Mouse (Mus musculus) kidney, embryonic 15.5 days (tissue): ENCODE data around the gene Ptf1a. TPM values are rescaled to one million over a fixed set of nuclear protein-coding genes. Genes with fewer than 3 reads are reported as not detected.

Experiments used
- ATAC-seq: fragments of 200-750 bp; cut with Nextera tagmentation; replicated peaks from 2 replicates; pipeline ENCODE4 v1.8.0; 2017; ENCODE audit warnings: moderate TSS enrichment; ENCODE audit not compliant: low FRiP score
- H3K27ac ChIP-seq: fragments of 300-500 bp; sonication (generic); 2 replicates; pipeline ENCODE4 v1.5.1; 2015; ENCODE audit warnings: mild to moderate bottlenecking, inconsistent platforms
- H3K27me3 ChIP-seq: fragments of 300-500 bp; sonication (generic); 2 replicates; pipeline ENCODE4 v1.6.1; 2015; ENCODE audit warnings: inconsistent platforms
- H3K36me3 ChIP-seq: fragments of 300-500 bp; sonication (generic); 2 replicates; pipeline ENCODE4 v1.6.1; 2015; ENCODE audit warnings: inconsistent platforms
- H3K4me1 ChIP-seq: fragments of 300-500 bp; sonication (generic); 2 replicates; pipeline ENCODE4 v1.6.1; 2015; ENCODE audit warnings: inconsistent platforms
- H3K4me2 ChIP-seq: fragments of 300-500 bp; sonication (generic); 2 replicates; pipeline ENCODE4 v1.6.1; 2015; ENCODE audit warnings: moderate library complexity, mild to moderate bottlenecking, inconsistent platforms
- H3K4me3 ChIP-seq: fragments of 300-500 bp; sonication (generic); replicated peaks from 2 replicates; pipeline ENCODE4 v1.5.1; 2015; ENCODE audit warnings: mild to moderate bottlenecking, inconsistent platforms
- H3K9ac ChIP-seq: fragments of 300-500 bp; sonication (generic); 2 replicates; pipeline ENCODE4 v1.6.1; 2015; ENCODE audit warnings: mild to moderate bottlenecking, inconsistent platforms
- H3K9me3 ChIP-seq: fragments of 300-500 bp; sonication (generic); replicated peaks from 2 replicates; pipeline ENCODE4 v1.6.1; 2016; ENCODE audit warnings: inconsistent platforms
- WGBS: fragments of 180-500 bp; shearing (Covaris S2); methylation state at CpG from one replicate; pipeline ENCODE4 v1.1.7; 2015; ENCODE audit warnings: mixed read lengths; 5-methylcytosine and 5-hydroxymethylcytosine counted together
- polyA plus RNA-seq: library from polyadenylated mRNA; unstranded; fragments of >200 nt; fragmentation: Nextera tagmentation; extraction: Ambion mirVana; gene quantifications from 2 replicates; pipeline ENCODE4 v1.2.1, GENCODE M21; 2015

The Ptf1a gene
- polyA plus RNA-seq: 0.13 TPM in 1 of 2 replicates, not detected in the other

DNA sequence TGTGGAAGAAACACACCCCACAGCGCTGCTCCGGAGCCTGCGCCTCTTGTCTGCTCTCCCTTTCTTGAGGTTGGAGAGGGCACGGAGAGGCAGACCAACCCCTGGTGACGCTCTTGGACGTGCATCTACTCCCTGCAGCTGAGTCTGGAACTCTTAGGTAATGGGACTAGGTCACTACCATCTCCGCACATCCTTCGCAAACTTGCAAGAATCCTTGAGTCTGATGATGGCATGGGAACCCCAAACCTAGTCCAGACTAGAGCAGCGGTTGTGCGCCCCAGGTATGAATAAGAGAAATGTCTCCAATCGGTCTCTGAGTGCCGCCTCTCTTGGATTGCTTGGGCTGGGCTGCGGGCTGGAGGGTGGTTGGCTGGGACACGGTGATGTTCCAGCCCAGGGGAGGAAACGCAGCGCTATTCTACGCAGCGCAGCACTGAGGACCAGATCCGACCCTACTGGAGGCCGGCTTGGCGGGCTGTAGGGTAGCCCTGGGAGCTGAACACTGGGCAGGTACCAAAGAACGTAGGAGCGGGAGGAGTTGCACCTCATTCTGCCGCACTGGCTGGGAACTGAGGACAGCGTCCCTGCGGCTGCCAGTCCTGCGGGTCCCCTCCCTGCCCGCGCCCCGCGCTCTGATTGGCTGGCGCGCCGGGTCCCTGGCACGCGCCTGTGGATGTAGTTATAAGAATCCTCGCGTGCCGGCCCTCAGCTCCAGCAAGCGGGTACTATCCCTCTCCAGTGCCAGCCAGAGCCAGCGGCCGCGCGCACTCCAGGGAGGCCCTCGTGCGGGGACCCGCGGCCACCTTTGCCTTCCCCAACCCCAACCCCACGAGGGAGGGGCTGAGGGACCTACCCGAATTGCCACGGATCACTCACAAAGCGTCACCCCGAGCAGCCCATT is at the start of gene Ptf1a:
Gene Ptf1a, plus strand, starts transcription at position 733 of the 901 bp plus-strand sequence.
- H3K9me3 ChIP-seq: no peaks in the 10 kb centered on the region
- no peaks in the 10 kb centered on the region for H3K36me3 ChIP-seq
- peak within 1 kb of the TSS; percentile 55 for H3K4me2 ChIP-seq
- WGBS: under 1% methylated on average over 52 of the region's 53 CpGs
- ATAC-seq: peak; percentile 41; the same call in 1 of the 2 replicates
- no peak within 1 kb of the TSS for H3K27ac ChIP-seq
- H3K9ac ChIP-seq: no peak within 1 kb of the TSS
- H3K27me3 ChIP-seq: peaks cover 96% of the 10 kb centered on the region
- H3K4me3 ChIP-seq: peak within 1 kb of the TSS; percentile 34
- peaks cover 24% of the 10 kb centered on the region for H3K4me1 ChIP-seq

DNA sequence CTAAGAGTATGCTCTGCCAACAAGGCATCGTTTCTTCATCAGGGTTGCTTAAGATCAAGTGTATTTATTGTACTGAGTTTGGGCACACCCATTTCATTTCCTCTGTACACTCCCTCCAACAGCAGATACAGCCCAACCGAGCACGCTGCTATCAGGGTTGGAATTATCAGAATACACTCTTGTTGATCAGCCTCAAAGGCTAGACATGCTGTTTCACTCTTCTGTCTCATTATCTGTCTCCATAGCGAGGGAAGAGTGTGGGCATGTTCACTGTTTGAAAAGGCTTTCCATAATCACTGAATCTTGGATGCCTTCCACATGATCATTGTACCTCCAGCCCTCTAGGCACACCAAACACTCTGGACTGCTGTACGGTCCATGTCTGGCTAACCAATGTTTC is 40.1 kb upstream of the Ptf1a start:
- no peaks in the 10 kb centered on the region for H3K9me3 ChIP-seq
- peaks cover 14% of the 10 kb centered on the region for H3K4me1 ChIP-seq
- no peak overlapping the region for H3K4me3 ChIP-seq
- H3K27ac ChIP-seq: peak overlapping the region; percentile 80
- no peak overlapping the region for H3K9ac ChIP-seq
- ATAC-seq: no peak
- WGBS: 75% methylated on average over 5 of the region's 5 CpGs
- no peaks in the 10 kb centered on the region for H3K27me3 ChIP-seq
- H3K4me2 ChIP-seq: no peak overlapping the region
- H3K36me3 ChIP-seq: no peaks in the 10 kb centered on the region

DNA sequence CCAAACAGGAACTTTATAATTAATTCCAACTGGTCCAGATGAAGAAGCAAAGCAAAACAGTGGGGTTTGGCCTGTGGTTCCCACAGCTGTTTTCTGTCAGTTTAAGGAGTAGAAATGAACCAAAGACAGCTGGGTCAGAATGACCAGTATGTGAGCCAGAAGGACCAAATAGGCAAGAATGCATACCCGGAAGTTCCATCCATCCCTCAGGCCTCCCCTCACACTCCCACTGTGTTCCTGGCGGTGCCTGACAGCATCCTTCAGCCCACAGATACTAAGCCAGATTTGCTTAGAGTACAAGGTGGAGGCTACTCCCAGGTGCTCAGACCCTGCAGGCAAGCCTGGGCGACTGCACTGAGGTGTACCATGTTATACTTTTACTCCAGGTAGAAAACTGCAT is 38.9 kb upstream of the Ptf1a start:
- H3K4me3 ChIP-seq: no peak overlapping the region
- H3K36me3 ChIP-seq: no peaks in the 10 kb centered on the region
- H3K4me2 ChIP-seq: no peak overlapping the region
- H3K9ac ChIP-seq: no peak overlapping the region
- H3K27ac ChIP-seq: peak overlapping the region; percentile 20
- H3K9me3 ChIP-seq: no peaks in the 10 kb centered on the region
- peaks cover 14% of the 10 kb centered on the region for H3K4me1 ChIP-seq
- H3K27me3 ChIP-seq: no peaks in the 10 kb centered on the region
- ATAC-seq: peak; percentile 84
- 34% methylated on average over 3 of the region's 3 CpGs for WGBS

DNA sequence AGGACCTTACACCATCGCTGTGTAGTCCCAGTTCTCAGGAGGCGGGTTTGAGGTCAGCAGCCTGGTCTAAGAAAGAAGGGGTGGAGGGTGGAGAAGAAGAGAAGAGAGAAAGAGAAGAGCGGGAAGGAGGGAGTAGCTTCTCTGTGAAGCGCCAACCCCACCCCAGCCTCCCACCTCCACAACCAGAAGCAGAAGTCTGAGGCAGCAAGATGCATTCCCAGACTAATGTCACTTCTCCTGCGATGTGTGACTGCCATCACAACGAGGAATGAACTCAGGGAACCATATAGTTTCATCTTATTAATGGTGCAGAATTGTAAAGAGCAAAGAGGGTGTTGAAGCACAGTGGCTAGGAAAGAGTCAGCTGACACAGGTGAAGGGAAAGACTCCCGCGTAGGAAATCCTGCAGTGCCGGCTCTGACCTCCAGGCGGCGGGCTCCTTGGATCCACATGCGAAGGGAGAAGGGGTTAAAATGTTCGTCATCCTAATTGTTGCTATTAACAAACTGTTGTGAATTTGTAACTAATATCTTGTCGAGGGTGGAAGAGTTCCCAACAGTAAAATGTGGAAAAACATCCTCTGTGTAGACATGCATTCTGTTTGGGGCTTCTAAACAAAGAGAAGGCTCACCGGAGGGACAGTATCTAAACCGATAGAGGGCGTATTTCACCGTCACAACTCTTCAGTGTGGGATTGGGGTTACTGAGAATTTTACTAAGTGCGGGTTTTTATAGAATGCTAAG is 31.1 kb upstream of the Ptf1a start:
- WGBS: 21% methylated on average over 19 of the region's 19 CpGs
- peaks cover 9% of the 10 kb centered on the region; the same call in 1 of the 2 replicates for H3K27me3 ChIP-seq
- H3K9ac ChIP-seq: no peak overlapping the region
- peak; percentile 22; the same call in 1 of the 2 replicates for ATAC-seq
- no peaks in the 10 kb centered on the region for H3K36me3 ChIP-seq
- no peaks in the 10 kb centered on the region for H3K9me3 ChIP-seq
- H3K4me2 ChIP-seq: peak overlapping the region; percentile 50
- H3K4me1 ChIP-seq: peaks cover 8% of the 10 kb centered on the region; the same call in 1 of the 2 replicates
- peak overlapping the region; percentile 31 for H3K4me3 ChIP-seq
- no peak overlapping the region for H3K27ac ChIP-seq

DNA sequence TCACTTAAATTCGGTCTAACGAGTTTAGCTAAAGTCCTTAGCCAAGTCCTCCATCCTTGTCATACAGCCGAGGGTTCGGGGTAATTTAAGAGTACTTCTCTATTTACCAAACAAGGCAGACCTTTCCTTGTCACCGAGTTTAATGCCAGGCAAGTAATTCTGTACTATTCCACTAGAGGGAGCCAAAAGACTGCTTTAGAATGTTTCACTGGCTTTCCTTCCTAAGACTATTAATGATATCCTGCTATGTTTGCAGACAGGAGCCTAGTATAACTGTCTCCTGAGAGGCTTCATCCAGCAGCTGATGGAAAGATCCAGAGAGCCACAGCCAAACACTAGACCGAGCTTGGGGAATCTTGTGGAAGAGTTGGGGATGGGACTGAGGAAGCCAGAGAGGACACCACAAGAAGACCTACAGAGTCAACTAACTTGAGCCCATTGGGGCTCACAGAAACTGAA is 30.4 kb upstream of the Ptf1a start:
- H3K4me3 ChIP-seq: peak overlapping the region; percentile 31
- no peaks in the 10 kb centered on the region for H3K36me3 ChIP-seq
- peak overlapping the region; percentile 50 for H3K4me2 ChIP-seq
- no peaks in the 10 kb centered on the region for H3K9me3 ChIP-seq
- WGBS: 1% methylated on average over 6 of the region's 6 CpGs
- no peak overlapping the region for H3K9ac ChIP-seq
- H3K27ac ChIP-seq: no peak overlapping the region
- H3K4me1 ChIP-seq: peaks cover 8% of the 10 kb centered on the region; the same call in 1 of the 2 replicates
- peaks cover 14% of the 10 kb centered on the region; the same call in 1 of the 2 replicates for H3K27me3 ChIP-seq
- ATAC-seq: 0 out of 2 replicates have a peak, but pooled peaks have one; percentile 58

DNA sequence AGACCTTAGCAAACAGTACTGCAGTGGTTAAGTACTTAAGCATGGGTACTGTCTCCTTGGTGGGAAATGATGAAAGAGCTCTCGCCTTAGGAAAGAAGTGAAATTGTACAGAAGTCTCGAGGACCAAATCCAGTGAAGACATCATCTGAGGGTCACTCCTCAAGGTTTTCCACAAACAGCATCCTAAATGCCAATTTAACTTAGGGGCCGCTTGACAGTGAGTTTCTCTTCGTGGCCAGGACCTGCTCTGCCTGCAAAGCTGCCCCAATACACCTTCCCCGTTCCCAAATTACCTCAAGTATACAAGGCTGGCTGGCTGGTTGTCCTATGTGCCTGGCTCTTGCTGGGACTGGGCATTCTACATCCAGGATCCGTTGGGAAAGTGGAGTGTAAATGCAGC is 29.4 kb upstream of the Ptf1a start:
- Histone ChIP-seq H3K4me2 (no peak overlapping the region), H3K4me1 (peaks cover 8% of the 10 kb centered on the region; the same call in 1 of the 2 replicates), H3K27ac (no peak overlapping the region), H3K9ac (no peak overlapping the region), H3K9me3 (no peaks in the 10 kb centered on the region), H3K4me3 (no peak overlapping the region), H3K27me3 (peaks cover 18% of the 10 kb centered on the region; the same call in 1 of the 2 replicates), H3K36me3 (no peaks in the 10 kb centered on the region)
- ATAC-seq: no peak
- 72% methylated on average over 6 of the region's 6 CpGs for WGBS

DNA sequence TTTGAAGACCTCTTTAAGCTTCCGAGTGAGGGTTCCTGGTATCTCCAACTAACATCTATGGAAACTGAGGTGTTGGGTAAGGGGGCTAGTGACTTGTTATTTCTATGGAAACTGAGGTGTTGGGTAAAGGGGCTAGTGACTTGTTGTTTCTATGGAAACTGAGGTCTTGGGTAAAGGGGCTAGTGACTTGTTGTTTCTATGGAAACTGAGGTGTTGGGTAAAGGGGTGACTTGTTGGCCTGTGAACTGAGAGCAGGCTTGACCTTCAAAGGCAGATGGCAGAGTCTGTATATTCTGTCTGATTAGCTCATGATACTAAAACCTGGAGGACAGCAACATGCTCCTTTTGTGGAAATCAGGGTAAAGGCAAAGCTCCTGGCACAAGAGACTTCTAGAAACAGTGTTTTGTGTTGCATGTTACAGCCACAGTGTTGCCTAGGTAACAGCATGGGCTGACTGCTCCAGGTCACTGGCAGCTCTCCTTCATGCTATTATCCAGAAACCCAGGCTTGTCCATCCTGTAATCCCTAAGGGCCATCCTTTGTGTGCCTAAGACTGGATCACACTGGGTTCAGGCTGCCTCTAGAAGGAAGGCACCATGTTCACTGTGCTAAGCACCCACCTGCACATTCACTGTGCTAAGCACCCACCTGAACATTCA is 25.6 kb upstream of the Ptf1a start:
- Histone ChIP-seq H3K27me3 (peaks cover 54% of the 10 kb centered on the region), H3K4me2 (no peak overlapping the region), H3K36me3 (no peaks in the 10 kb centered on the region), H3K4me1 (peaks cover 2% of the 10 kb centered on the region; the same call in 1 of the 2 replicates), H3K9me3 (no peaks in the 10 kb centered on the region), H3K4me3 (no peak overlapping the region), H3K27ac (no peak overlapping the region), H3K9ac (no peak overlapping the region)
- ATAC-seq: no peak
- 62% methylated on average over 1 of the region's 1 CpGs for WGBS

DNA sequence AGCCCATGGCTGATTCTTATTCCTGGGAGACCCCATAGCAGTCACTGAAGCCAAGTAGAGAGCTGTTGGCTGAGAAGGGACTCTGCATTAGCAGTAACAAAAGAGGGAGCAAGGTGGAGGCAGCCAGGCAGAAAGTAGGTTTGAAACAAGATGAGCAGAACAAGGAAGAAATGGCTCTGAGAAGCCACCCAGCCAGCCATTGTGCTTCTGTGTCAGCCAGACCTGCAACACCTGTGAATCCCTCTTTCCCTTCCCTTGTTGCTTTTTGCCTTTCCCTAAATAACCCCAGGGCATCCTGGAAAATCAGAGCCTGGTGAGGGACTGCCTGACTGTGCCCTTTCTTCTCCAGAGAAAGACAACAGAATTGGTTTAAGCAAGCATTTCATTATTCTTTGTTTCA is 23.2 kb upstream of the Ptf1a start:
- Histone ChIP-seq H3K4me2 (no peak overlapping the region), H3K27ac (no peak overlapping the region), H3K36me3 (no peaks in the 10 kb centered on the region), H3K9me3 (no peaks in the 10 kb centered on the region), H3K4me3 (no peak overlapping the region), H3K27me3 (peaks cover 65% of the 10 kb centered on the region), H3K9ac (no peak overlapping the region), H3K4me1 (no peaks in the 10 kb centered on the region)
- ATAC-seq: no peak

DNA sequence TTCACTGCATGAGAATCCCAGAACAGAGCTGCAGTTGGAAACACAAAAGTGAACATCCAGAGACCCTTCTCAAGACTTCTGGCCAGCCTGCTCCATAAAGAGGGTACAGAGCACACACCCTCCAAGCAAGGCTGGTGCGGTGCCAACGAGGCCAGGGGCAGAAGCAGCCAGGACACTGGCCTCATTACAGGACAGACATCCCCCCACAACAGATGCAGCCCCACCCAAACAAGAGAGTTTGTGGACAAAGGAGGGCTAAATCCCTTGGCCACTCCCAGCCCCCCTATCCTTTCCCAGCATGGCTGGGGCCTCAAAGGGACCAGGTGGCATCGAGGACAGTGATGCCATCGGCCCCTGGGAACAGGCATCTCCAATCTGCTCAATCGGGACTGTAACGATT is 22.4 kb upstream of the Ptf1a start:
- Histone ChIP-seq H3K4me2 (no peak overlapping the region), H3K27ac (no peak overlapping the region), H3K36me3 (no peaks in the 10 kb centered on the region), H3K9ac (no peak overlapping the region), H3K4me3 (no peak overlapping the region), H3K9me3 (no peaks in the 10 kb centered on the region), H3K27me3 (peaks cover 71% of the 10 kb centered on the region), H3K4me1 (no peaks in the 10 kb centered on the region)
- 75% methylated on average over 6 of the region's 6 CpGs for WGBS
- no peak for ATAC-seq

DNA sequence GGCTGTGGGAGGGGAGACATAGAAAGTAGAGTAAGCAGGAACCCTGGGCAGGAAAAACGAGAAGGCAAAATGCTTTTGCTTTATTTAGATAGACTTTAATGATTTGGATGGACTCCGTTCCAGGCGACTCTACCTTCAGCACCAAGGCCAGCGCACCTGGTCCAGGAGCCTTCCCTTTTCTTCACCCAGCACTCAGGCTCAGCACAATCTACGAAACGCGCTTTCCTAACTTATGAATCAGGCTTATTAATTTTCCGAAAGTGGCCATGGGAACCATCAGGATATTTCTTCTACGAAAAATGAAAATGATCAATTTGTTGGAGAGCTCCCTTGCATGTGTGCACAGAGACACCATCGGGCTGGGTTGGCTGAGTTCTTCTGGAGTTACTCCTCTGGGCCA is 16.4 kb upstream of the Ptf1a start:
- no peak; the same call in 1 of the 2 replicates for ATAC-seq
- H3K27me3 ChIP-seq: peaks cover 92% of the 10 kb centered on the region
- H3K27ac ChIP-seq: no peak overlapping the region

DNA sequence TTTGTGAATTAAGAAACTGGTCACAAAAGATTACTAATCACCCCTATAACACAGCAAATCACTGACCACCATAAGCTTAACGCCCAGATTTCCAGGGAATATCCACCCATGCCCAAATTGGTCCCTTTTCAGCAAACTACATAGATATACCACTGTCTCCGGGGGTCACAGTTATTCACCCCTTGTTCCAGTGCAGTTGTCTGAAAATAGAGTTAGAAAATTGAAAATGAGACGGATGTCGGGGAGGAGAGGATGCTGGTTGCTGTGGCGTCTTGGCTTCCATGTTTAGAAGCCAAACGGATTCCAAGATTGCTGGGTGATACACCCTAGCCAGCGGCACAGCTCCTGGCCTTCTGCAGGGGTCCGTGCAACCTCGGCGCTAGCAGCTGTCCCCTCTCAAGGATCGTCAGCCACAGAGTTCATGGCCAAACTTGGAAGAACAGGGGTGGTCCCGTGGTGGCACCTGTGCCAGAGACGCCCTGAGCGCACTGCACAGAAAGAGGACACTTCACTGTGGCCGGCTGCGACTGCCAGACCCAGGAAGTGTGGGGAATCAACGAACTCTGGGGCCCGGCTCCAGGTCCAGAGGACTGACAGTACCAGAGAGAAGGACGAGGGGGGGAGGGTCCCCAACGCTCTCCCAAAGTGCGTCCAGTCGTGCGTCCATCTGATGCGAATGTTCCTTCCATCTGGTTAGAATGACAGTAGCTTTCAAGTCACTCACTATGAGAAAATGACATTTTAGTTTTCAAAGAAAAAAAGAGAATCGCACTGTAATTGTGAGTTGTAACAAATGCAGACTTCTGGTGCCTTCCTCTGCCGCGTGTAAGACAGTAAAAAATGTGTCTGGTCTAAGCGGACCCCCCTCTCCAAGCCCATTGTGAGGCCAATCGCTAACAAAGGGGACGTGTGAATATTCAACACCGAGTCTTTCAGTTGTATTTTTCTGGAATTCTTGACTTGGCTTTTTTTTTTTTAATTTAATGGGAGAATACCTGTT is 15.5 kb upstream of the Ptf1a start:
- Histone ChIP-seq H3K9ac (no peak overlapping the region), H3K4me2 (no peak overlapping the region), H3K4me1 (peaks cover 16% of the 10 kb centered on the region), H3K9me3 (no peaks in the 10 kb centered on the region), H3K4me3 (no peak overlapping the region), H3K27me3 (peaks cover 92% of the 10 kb centered on the region), H3K27ac (no peak overlapping the region), H3K36me3 (no peaks in the 10 kb centered on the region)
- ATAC-seq: no peak
- WGBS: 4% methylated on average over 31 of the region's 31 CpGs

More for the DNA sequence above, 16.4 kb upstream of the Ptf1a start:
- no peaks in the 10 kb centered on the region for H3K9me3 ChIP-seq
- 4% methylated on average over 10 of the region's 10 CpGs for WGBS
- no peak overlapping the region for H3K9ac ChIP-seq
- H3K4me2 ChIP-seq: no peak overlapping the region
- no peak overlapping the region for H3K4me3 ChIP-seq
- peaks cover 16% of the 10 kb centered on the region for H3K4me1 ChIP-seq
- no peaks in the 10 kb centered on the region for H3K36me3 ChIP-seq
